Mouse (Mus musculus) testis, adult 2 months (tissue): ENCODE measurements around the gene Sike1.

Experiments used
- CTCF ChIP-seq: fragments of 200-500 bp; IDR thresholded peaks from 2 replicates; pipeline ENCODE4 v1.5.1; 2012; ENCODE audit warnings: low read depth, mild to moderate bottlenecking, inconsistent platforms, low read length, moderate library complexity; ENCODE audit not compliant: control insufficient read depth, insufficient read depth, insufficient replicate concordance
- POLR2A ChIP-seq: fragments of 200-500 bp; IDR thresholded peaks from 2 replicates; pipeline ENCODE4 v1.6.1; 2012; ENCODE audit warnings: low read depth, mild to moderate bottlenecking, inconsistent platforms, low read length, moderate library complexity; ENCODE audit not compliant: control insufficient read depth

- TF ChIP-seq POLR2A (no peak), CTCF (no peak)
Measured at GRCm38 (mm10) chr3:103040861-103041379, 45.4 kb downstream of the Sike1 start.
